Mouse (Mus musculus): ENCODE measurements around the gene Rbm20.

Gene Rbm20

GRCm38 (mm10) chr19:53670625-53671141, 6.4 kb upstream of the Rbm20 start:
- DNase-seq (ENCODE audit: extremely low spot score, low read depth, low spot score), result no peak

GRCm38 (mm10) chr19:53671432-53671831, 5.7 kb upstream of the Rbm20 start:
- no peak for DNase-seq (ENCODE audit: extremely low spot score, low read depth, low spot score)

- no peak for DNase-seq (ENCODE audit: extremely low spot score, low read depth, low spot score)
Observed at GRCm38 (mm10) chr19:53674131-53674925, 2.8 kb upstream of the Rbm20 start.

GRCm38 (mm10) chr19:53676228-53676627, 878 bp upstream of the Rbm20 start:
- no peak for DNase-seq (ENCODE audit: extremely low spot score, low read depth, low spot score)

GRCm38 (mm10) chr19:53679194-53679593, 2.1 kb downstream of the Rbm20 start:
- no peak for DNase-seq (ENCODE audit: extremely low spot score, low read depth, low spot score)

DNA sequence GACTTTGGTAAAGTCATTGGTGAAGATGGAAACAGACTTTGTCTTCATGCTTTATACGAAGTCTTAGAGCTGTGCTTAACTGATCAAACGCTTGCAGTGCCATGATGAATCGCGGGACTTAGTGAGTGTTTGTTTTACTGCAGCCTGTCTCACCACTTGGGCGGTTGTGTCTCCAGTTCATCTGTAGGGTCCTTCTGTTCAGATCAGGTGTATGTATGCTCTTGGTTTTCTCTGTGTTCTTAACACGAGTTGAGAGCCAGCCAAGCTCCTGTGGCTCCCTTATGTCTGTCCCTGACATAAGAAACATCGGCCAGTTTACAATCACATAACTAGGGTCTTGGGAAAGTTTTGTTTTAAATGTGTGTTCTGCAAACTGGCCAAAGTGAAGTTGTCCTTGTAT, 2.9 kb downstream of the Rbm20 start:
- DNase-seq (ENCODE audit: extremely low spot score, low read depth, low spot score), result no peak

DNA sequence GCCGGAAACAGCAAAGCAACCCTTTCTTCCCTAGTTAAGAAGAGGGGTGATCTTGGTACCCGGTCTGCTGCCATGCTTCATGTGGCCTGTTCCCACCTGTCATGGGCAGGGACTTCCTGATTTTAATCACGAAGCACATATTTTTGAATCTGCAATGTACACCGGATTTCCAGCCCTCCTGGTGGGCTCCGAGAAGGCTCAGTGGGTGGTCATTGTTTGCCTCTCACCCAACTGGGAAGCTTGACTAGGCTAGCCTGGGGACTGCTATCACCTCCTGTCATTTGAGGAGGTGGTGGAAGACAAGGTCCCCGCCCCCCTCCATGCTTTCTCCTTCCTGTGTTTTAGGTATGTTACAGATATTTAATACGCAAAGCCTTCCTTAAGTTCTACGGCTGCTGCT, 5.3 kb downstream of the Rbm20 start:
- no peak for DNase-seq (ENCODE audit: extremely low spot score, low read depth, low spot score)

GRCm38 (mm10) chr19:53687592-53687991, 10.5 kb downstream of the Rbm20 start:
- no peak for DNase-seq (ENCODE audit: extremely low spot score, low read depth, low spot score)

DNA sequence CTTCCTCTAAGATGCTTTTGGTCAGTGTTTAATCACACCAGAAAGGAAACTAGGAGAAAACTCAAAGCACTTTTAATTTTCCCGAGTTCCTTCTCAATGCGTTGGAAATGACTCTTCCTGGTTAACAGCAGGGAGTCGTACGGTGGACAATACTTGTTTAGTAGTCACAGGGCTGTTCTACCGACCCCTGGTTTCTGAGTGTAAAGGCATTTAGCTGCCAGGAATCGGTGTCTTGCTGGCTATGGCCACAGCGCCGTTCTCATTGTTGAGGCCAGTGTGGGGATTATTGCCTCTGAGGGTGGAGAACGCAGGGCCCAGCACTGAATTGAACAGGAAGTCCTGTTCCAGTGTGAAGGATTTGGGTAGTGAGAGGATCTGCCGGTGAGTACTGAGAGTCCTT, 13.7 kb downstream of the Rbm20 start:
- DNase-seq (ENCODE audit: extremely low spot score, low read depth, low spot score), result no peak

GRCm38 (mm10) chr19:53694020-53694419, 16.9 kb downstream of the Rbm20 start:
- DNase-seq (ENCODE audit: extremely low spot score, low read depth, low spot score), result no peak

GRCm38 (mm10) chr19:53696079-53696478, 19.0 kb downstream of the Rbm20 start:
- DNase-seq (ENCODE audit: extremely low spot score, low read depth, low spot score), result no peak

- DNase-seq (ENCODE audit: extremely low spot score, low read depth, low spot score), result no peak
Observed at GRCm38 (mm10) chr19:53696655-53697054, 19.5 kb downstream of the Rbm20 start.

DNA sequence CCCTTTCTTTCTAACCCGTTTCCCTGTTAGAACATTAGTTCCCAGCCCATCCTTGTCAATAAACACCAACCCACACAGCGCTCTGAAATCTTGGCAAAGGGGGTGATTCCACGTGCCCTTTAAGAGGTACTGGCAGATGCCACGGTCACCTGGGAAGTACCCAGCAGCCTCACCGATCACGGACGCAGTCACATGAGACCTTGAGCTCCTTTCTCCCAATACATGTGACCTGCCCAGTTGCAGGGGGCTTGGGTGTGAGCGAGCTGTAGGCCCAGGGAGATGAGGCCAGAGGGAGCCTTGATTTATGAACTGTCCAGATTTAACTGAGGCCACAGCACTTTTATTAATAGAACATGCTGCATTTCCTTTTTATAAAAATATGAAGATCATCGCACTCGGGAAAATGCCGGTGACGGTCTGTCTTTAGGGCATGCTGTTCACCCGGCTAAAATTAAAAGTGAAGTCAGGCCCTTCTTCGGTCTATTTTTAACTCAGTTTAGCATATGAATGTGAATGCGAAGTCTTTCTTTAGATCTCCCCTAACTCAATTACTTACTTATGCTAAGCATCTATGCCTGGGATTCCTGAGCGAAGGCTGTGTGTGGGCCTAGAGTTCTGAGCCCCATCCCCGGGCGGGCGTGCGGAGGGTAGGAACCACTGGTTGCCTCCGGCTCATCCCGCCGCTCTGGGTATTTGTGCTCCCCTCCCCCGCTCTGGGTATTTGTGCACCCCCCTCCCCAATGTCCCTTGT, 20.4 kb downstream of the Rbm20 start:
- DNase-seq (ENCODE audit: extremely low spot score, low read depth, low spot score), result no peak

GRCm38 (mm10) chr19:53699671-53700070, 22.6 kb downstream of the Rbm20 start:
- DNase-seq (ENCODE audit: extremely low spot score, low read depth, low spot score), result no peak

GRCm38 (mm10) chr19:53701434-53701833, 24.3 kb downstream of the Rbm20 start:
- DNase-seq (ENCODE audit: extremely low spot score, low read depth, low spot score), result no peak

- no peak for DNase-seq (ENCODE audit: extremely low spot score, low read depth, low spot score)
Observed at GRCm38 (mm10) chr19:53704895-53705823, 28.1 kb downstream of the Rbm20 start.

DNA sequence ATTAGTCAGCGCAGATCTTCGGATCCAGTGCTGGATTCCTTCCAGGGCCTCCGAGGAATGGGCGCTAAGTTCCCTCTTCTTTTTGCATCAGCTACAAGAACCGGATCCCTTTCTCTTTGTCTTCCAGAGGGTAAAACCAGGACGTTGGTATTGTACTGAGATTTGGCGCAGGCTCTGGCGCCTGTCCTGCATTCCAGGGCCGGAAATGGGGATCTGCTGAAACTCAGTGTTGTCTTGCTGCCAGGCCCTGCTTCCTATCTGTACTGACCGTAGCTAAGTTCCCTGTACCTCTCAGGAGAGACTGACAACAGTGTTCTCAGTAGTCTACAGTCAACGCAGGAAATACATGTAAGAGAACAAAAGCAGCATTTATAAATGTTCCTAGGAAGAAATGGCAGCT, 31.3 kb downstream of the Rbm20 start:
- no peak for DNase-seq (ENCODE audit: extremely low spot score, low read depth, low spot score)

DNA sequence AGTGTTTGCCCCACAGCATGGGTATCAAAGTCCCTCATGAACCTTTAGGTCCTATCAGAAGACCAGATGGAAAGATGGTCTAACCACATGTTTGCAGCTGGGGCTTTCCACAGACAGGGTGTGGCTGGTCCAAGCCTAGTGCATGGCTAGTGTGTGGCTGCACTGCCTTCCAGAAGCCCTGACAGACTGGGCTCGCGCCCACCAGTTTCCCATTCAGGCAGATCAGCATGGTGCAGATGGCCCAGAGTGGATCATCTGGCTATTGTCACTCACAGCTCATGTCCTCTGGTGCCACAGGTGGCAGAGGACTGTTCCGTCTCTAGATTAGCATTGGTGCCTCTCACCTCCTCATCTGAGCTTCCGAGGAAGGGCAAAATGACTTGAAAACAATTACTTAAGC, 33.8 kb downstream of the Rbm20 start:
- DNase-seq (ENCODE audit: extremely low spot score, low read depth, low spot score), result no peak

DNA sequence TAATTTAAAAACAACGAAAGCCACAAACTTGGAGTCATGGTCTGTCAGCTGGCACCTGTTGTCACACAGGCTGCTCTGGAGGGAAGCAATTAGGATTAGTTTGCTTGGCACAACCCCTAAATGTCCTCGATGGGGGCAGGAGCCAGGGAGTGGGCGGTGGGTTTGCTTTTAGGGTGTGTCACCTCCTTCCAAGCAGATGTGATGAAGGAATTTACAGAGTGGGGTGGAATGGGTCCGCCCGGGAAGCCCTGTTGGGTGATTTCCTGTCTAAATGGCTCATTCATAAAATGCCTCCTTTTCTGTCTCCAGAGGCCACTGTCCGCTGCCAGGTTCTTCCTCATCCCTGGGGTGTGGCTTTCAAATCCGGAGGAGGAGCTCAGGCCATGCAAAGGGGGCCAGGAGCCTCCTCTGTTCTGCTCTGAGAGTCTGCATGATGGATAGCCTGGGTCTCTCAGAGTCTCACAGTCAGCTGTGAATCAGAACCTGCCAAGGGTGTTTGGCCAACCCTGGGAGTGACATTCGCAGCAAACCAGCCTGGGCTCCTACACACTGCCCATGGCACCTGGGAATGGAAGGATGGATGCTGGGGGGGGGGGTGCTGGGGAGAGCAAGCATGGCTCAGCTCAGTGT, 34.3 kb downstream of the Rbm20 start:
- no peak for DNase-seq (ENCODE audit: extremely low spot score, low read depth, low spot score)

- no peak for DNase-seq (ENCODE audit: extremely low spot score, low read depth, low spot score)
Observed at GRCm38 (mm10) chr19:53712297-53713025, 35.4 kb downstream of the Rbm20 start.

Measured in hindlimb bud, embryonic 11.5 days (tissue).